Mouse (Mus musculus) heart, adult 11 months (tissue): ENCODE measurements around the gene Tubb1.

Source experiments
- DNase-seq: peaks from one replicate; pipeline ENCODE4 v3.0.0; 2022

Gene Tubb1

DNA sequence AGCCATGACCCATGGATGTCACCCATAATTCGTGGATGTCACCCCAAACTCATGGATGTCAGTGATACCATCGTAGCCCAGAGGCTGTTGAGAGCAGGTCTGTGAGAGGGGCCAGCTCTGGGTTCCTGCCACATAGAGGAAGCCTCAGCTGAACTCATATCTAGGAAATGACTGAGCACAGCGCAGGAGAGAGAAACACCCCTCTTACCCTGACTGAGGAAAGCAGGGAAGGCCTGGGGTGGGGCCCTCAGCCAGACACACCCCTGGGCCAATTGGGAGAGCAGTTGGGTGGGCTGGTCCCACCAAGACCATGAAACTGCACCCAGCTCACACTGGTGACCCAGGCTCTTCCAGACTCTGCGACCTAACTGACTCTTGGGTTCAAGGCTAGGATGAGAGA, at the start of gene Tubb1:
Tubb1 (plus strand) TSS at position 343 of the 400 bp plus-strand sequence.
- no peak for DNase-seq

DNA sequence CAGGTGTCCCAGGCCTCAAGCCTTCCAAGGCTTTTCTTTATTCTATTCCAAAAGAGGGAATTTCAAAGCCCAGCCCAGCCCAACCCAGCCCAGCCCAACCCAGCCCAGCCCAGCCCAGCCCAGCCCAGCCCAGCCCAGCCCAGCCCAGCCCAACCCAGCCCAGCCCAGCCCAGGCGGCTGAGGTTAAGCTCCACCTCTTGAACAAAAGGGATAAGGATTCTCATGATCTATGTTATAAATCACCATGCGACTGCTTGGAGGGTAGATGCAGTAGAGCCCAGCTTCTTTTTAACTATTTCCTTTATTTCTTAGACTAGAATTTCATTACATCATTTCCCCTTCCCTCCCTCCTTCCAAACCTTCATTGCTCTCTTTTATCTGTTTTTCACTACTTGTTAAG, 40.3 kb upstream of the Tubb1 start:
- no peak for DNase-seq

GRCm38 (mm10) chr2:174413127-174413526, 37.4 kb upstream of the Tubb1 start:
- peak; percentile 75 for DNase-seq

GRCm38 (mm10) chr2:174415001-174415730, 35.3 kb upstream of the Tubb1 start:
- DNase-seq: peak; percentile 84

- peak; percentile 99 for DNase-seq
Observed at GRCm38 (mm10) chr2:174415731-174416310, 34.7 kb upstream of the Tubb1 start, which contains the start of gene Nelfcd. Gene Nelfcd, plus strand, starts transcription at chr2:174415804.

DNA sequence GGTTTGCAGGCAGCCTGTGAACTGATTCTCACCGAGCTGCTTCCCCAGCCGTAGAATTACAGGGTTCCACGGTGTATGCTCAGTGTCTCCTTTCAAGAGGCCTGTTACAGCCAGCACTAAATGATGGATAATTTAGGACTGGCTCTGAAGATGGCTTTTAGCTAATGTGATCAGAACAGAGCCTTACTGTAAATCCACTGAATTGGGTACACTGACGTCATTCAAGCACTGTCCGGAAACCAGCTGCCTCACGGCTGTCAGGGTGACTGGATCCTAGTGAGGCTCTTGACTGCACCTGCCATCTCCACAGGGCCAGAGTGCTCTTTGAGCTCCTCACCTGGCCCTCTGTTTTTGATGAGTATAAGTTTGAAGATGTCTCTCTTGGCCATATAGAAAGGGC, 29.4 kb upstream of the Tubb1 start:
- peak; percentile 76 for DNase-seq

GRCm38 (mm10) chr2:174424301-174425085, 26.0 kb upstream of the Tubb1 start:
- DNase-seq: peak; percentile 87

DNA sequence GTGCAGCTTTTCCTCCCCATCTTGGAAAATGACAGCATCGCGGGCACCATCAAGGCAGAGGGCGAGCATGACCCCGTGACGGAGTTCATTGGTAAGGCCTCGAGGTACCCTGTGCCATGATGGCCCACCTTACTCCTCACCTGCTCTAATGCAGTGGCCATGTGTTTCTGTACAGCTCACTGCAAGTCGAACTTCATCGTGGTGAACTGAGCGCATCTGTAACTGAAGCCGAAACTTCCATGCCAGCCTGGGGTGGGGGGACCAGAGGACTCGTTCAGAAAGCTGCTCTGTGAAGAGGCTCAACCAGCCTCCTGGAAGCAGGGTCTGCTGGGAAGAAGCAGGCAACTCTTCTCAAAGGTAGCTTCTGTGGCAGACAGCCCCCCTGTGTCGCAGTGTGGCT, 23.6 kb upstream of the Tubb1 start:
- DNase-seq: peak; percentile 87

DNA sequence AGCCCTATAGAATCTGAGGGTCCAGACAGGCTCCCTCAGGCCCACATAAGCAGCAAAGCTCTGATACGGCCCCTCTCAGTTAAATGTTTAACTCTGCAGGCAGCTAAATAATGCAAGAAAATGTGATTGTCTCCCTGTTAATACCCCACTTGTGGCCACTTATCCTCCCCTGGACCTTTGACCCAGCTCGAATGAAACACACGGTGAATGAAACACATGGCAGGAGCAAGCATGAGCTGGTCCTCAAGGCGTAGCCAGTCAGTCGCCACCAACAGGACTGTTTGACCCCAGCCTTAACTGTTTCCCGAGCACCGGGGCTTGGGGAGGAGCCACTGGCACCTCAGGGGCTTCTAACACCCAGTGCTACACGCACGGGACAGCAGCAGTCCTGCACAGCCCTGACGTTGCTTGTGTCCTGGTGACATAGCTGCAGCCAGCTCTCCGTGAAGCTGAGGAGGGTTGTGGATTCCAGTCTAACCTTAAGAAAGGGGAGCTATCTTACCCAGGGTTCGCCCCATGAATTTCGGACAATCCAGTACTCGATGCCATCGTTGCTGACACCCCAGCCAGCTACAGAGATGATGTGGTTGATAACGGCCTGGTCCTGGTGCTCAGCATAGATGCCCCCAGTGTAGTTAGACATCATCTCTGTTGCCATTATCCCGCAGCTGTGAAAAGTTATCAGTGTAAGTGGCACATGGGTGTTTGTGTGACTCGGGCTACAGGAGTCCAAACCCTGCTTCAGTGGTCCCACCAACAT, 22.2 kb upstream of the Tubb1 start:
- DNase-seq: peak; percentile 81

DNA sequence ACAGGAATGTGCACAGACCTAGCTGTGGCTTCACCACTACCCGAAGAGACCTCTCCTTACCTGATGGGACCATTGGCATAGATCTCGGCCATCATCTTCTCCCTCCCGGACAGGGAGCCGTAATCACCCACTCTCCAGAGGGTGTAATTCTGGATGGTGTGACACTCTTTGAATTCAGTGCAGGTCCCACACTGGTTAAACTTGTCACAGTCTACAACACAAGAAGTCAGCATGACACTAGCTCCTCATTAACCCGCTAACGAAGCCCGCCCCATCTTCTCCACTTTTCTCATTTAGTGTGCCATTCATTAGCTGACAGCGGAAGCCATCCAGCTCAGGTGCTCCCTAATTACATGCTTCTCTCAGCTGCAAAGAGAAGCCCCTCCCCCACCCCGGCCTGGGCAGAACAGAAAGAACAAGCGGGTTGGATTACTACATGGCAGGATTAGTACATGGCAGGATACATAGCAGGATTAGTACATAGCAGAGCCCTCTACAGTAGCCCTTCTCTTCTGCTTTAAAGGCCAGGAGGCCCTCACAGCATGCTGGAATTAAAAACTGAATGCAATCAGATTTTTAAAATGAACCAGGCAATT, 21.4 kb upstream of the Tubb1 start:
- DNase-seq: no peak

GRCm38 (mm10) chr2:174434943-174435342, 15.6 kb upstream of the Tubb1 start:
- DNase-seq: peak; percentile 83

DNA sequence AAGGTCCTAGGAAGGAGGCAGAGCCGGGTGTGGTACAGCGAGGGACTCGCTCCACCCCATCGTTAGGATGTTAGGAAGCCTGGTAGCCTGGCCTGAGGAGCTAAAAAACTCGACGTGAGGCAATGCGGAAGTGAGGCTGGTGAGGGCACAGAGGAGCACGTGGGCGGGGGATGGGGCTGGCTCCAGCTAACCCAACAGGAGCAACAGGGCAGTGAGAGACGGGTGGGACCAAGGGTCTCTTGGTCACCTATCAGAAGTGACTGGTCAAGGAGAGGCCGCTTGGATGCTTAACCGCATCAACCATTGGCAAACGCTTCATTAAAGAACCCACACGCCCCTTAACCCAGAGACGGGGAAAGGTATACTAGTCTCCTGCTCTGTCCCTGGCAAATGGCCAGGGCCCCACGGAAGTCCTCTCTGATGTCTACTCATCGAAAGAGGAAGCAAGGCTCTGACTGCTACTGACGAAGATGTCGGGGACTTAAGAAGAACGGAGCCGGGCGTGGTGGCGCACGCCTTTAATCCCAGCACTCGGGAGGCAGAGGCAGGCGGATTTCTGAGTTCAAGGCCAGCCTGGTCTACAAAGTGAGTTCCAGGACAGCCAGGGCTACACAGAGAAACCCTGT, 14.3 kb upstream of the Tubb1 start:
- DNase-seq: peak; percentile 96

- DNase-seq: peak; percentile 86
Observed at GRCm38 (mm10) chr2:174436916-174437696, 13.4 kb upstream of the Tubb1 start.

- DNase-seq: peak; percentile 97
Observed at GRCm38 (mm10) chr2:174437697-174437982, 12.9 kb upstream of the Tubb1 start.

GRCm38 (mm10) chr2:174438181-174438580, 12.3 kb upstream of the Tubb1 start:
- peak; percentile 92 for DNase-seq

- peak; percentile 99 for DNase-seq
Observed at GRCm38 (mm10) chr2:174438737-174439449, 11.6 kb upstream of the Tubb1 start, which contains the start of gene Ctsz. Gene Ctsz, minus strand, starts transcription at chr2:174439039.

- DNase-seq: peak; percentile 95
Observed at GRCm38 (mm10) chr2:174439450-174439838, 11.1 kb upstream of the Tubb1 start.

DNA sequence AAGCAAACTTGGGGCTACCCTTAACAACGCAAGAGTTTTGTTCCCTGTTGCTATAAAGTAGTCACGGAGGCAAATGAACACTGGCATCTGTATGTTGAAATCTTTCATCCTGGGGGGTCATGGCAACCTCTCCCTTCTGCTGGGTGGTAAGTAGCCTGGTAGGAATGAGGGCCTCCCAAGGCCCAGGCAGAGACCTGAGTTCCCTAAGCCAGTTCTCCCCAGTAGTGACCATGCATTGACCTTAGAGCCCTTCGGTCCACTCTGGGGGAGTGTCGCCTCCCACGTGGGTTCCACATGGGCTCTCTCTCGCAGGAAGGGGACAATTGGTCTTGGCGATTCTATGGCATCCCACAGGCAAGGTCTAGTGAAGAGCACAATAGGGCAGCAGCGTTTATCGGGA, 10.5 kb upstream of the Tubb1 start:
- peak; percentile 91 for DNase-seq

DNA sequence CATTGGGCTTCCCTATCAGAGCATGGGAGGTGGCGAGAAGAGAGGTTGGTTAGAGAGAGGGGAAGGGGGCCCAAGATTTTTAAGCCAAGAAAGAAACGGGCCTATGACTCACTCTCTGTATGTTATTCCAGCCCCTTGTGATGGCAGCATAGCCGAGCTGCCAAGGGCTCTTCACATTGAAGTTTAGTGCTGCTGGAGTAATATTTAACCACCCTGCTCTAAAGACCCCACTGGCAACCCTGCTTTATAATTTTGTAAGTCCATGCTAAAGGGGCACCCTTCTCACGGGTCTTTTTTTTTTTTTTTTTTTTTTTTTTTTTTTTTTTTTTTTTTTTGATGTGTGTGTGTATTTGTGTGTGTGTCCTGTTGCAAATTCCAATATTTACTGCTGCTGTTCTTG, 8.6 kb upstream of the Tubb1 start:
- DNase-seq: no peak

GRCm38 (mm10) chr2:174442460-174442859, 8.0 kb upstream of the Tubb1 start:
- DNase-seq: peak; percentile 90

DNA sequence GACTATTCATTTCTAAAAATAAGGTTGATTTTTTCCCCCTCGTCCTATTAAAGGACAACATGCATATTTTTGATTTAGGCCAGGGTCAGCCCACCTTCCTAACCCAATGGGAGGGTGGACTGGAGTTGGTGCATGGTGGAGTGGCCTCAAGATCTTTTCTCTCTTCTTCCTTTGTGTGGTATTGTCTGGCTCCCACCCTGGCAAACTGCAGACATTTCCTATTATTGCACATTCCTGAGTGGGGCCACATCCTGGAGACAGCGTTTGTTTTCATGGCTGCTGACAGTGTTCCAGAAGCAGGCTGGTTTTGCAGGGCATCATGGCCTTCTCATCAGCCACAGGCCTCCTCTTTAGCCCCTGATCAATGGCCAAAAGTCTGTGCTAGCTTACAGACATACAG, 7.4 kb upstream of the Tubb1 start:
- DNase-seq: peak; percentile 88
